Mouse (Mus musculus): ENCODE measurements around the gene Ntng2.

- TF ChIP-seq POLR2A (IDR thresholded peaks at IDR 0.05; ENCODE audit: insufficient read depth, low read depth, low read length), result no peak
- no peak for TF ChIP-seq CTCF (IDR thresholded peaks at IDR 0.05; ENCODE audit: insufficient read depth, low read depth, low read length)
These were observed 60.1 kb downstream of the Ntng2 start for GRCm38 (mm10) chr2:29192629-29193278.
